Mouse (Mus musculus): Measurements from ENCODE around the gene Kat2a. TPM values are rescaled to one million over a fixed set of nuclear protein-coding genes. Genes with fewer than 3 reads are reported as not detected.
A peak's percentile ranks its signal among the peaks of the same experiment; 100 is the strongest.

The Kat2a gene
- polyA plus RNA-seq, 1 experiment from 2014 or later: 50.6 TPM

DNA sequence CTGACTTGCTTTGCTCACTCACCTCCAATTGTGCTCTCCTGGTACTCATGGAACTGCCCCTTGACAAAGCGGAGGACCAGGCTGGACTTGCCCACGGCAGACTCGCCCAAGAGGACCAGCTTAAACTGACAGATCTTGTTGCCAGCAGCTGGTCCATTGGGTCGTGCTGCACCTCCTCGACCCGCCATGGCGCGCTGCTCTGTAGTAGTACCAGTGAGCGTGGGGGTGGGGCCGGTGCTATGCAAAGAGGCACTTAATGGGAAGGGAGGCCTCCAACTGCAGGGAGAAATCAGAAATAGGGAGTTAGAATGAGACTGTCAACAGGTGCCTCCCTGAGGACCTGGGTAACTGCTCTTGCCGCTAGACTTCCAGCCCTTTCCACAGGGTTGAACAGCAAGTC, 7.6 kb upstream of the Kat2a start:
- WGBS: 78% methylated on average over 11 of the region's 11 CpGs
- Histone ChIP-seq H3K9me3 (ENCODE audit: control insufficient read depth, low read length) (no peaks in the 10 kb centered on the region), H3K4me3 (ENCODE audit: low read depth, low read length) (no peak overlapping the region), H3K27ac (replicated peaks; ENCODE audit: low read depth, low read length) (no peak overlapping the region), H3K4me1 (ENCODE audit: control insufficient read depth, insufficient read depth, low read length) (peaks cover 2% of the 10 kb centered on the region; the same call in 1 of the 2 replicates), H3K36me3 (ENCODE audit: control insufficient read depth, insufficient read depth, low read length) (peaks cover 47% of the 10 kb centered on the region), H3K27me3 (replicated peaks; ENCODE audit: control insufficient read depth, insufficient read depth, low read length) (no peaks in the 10 kb centered on the region), H3K9ac (ENCODE audit: low read depth, low read length) (no peak overlapping the region), H3K4me2 (ENCODE audit: low read depth, low read length) (no peak overlapping the region)
- ATAC-seq (ENCODE audit: low read depth) (no peak), DNase-seq (ENCODE audit: low spot score) (no peak)

DNA sequence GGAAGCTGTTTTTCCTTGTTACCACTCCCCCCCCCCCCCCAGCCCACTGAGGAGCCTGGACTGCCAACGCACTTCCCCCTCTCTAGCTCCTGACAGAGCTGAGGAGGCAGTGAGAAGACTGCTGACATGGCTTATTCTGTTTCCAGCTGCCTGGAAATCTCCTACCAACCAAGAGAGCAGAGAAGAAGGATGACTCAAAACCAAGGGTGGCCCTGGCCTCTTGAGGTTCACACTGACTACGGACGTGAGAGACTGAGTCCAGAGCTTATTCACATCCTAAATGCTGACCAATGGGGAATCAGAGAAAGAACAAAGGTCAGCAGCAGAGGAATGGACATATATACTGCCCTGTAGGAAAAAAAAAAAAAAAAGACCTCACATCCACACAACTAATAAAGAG, 7.0 kb upstream of the Kat2a start:
- no peak overlapping the region; the same call in 1 of the 2 replicates for H3K27ac ChIP-seq (replicated peaks; ENCODE audit: low read depth, low read length)
- H3K27me3 ChIP-seq (replicated peaks; ENCODE audit: control insufficient read depth, insufficient read depth, low read length): no peaks in the 10 kb centered on the region
- H3K9me3 ChIP-seq (ENCODE audit: control insufficient read depth, low read length): no peaks in the 10 kb centered on the region
- H3K4me1 ChIP-seq (ENCODE audit: control insufficient read depth, insufficient read depth, low read length): peaks cover 2% of the 10 kb centered on the region
- no peak for ATAC-seq (ENCODE audit: low read depth)
- 78% methylated on average over 3 of the region's 3 CpGs for WGBS
- peaks cover 47% of the 10 kb centered on the region for H3K36me3 ChIP-seq (ENCODE audit: control insufficient read depth, insufficient read depth, low read length)
- H3K4me3 ChIP-seq (ENCODE audit: low read depth, low read length): no peak overlapping the region
- no peak overlapping the region for H3K4me2 ChIP-seq (ENCODE audit: low read depth, low read length)
- no peak overlapping the region for H3K9ac ChIP-seq (ENCODE audit: low read depth, low read length)
- DNase-seq (ENCODE audit: low spot score): no peak

DNA sequence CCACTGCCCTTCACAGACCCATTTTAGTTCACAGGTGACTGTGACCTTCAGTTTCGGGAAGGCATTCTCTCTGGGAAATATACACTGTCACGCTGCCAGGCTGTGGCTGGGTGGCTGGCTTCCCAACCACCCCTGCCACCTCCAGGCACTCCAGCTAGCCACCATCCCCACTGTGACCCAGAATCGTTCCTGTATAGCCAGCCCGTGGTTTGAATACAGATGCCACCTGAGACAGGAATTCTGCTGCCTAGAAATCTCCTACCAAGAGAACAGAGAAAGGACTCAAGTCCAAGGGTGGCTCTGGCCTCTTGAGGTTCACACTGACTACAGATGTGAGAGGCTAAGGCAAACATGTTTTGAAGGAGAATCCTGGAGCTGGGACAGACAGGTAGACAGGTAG, 6.6 kb upstream of the Kat2a start:
- Histone ChIP-seq H3K27ac (replicated peaks; ENCODE audit: low read depth, low read length) (peak overlapping the region; percentile 44; the same call in 1 of the 2 replicates), H3K9me3 (ENCODE audit: control insufficient read depth, low read length) (no peaks in the 10 kb centered on the region), H3K4me3 (ENCODE audit: low read depth, low read length) (no peak overlapping the region), H3K9ac (ENCODE audit: low read depth, low read length) (no peak overlapping the region), H3K36me3 (ENCODE audit: control insufficient read depth, insufficient read depth, low read length) (peaks cover 47% of the 10 kb centered on the region), H3K4me1 (ENCODE audit: control insufficient read depth, insufficient read depth, low read length) (peaks cover 6% of the 10 kb centered on the region), H3K27me3 (replicated peaks; ENCODE audit: control insufficient read depth, insufficient read depth, low read length) (no peaks in the 10 kb centered on the region), H3K4me2 (ENCODE audit: low read depth, low read length) (no peak overlapping the region)
- no peak for ATAC-seq (ENCODE audit: low read depth)
- DNase-seq (ENCODE audit: low spot score): no peak
- 85% methylated on average over 4 of the region's 4 CpGs for WGBS

DNA sequence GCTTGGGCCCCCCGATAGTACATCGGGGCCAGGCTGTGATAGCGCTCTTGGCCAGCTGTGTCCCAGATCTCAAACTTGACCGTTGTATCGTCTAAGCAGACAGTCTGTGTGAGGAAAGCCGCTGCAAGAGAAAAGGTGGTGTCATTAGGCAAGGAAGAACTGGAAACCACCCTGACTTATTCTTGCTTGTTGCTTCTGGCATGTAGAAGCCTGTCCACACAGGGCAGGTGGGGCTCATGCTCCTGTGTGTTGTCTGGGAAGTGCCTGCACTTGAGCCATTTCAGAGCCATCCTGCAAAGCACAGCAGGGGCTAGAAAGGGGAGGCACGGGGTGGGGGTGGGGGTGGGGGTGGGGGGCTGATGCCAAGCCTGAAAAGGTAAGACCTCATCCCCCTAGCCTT, 6.2 kb upstream of the Kat2a start:
- WGBS: 87% methylated on average over 7 of the region's 7 CpGs
- Histone ChIP-seq H3K27me3 (replicated peaks; ENCODE audit: control insufficient read depth, insufficient read depth, low read length) (no peaks in the 10 kb centered on the region), H3K27ac (replicated peaks; ENCODE audit: low read depth, low read length) (peak overlapping the region; percentile 44; the same call in 1 of the 2 replicates), H3K9ac (ENCODE audit: low read depth, low read length) (no peak overlapping the region), H3K4me3 (ENCODE audit: low read depth, low read length) (no peak overlapping the region), H3K4me2 (ENCODE audit: low read depth, low read length) (no peak overlapping the region), H3K36me3 (ENCODE audit: control insufficient read depth, insufficient read depth, low read length) (peaks cover 47% of the 10 kb centered on the region), H3K4me1 (ENCODE audit: control insufficient read depth, insufficient read depth, low read length) (peaks cover 10% of the 10 kb centered on the region), H3K9me3 (ENCODE audit: control insufficient read depth, low read length) (no peaks in the 10 kb centered on the region)
- ATAC-seq (ENCODE audit: low read depth): no peak
- peak; percentile 54 for DNase-seq (ENCODE audit: low spot score)

DNA sequence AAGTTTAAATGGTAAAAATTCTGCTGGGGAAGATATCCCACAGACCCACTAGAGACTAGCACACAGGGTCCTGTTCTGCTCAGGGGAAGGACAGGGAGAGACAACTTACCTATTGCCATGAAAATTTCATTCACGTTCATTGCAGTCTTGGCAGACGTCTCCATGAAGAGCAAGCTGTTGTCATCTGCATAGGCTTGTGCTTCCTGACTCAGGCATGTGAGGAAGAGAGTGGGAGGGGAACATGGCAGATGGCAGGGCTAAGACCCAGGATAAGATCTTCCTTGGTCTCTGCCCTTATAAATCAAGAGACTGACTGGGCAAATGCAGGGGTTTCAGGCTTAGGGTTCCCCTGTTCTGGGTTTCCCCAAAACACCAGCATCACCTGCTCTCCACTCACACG, 4.4 kb upstream of the Kat2a start:
- no peak overlapping the region for H3K9ac ChIP-seq (ENCODE audit: low read depth, low read length)
- 82% methylated on average over 3 of the region's 3 CpGs for WGBS
- ATAC-seq (ENCODE audit: low read depth): no peak

DNA sequence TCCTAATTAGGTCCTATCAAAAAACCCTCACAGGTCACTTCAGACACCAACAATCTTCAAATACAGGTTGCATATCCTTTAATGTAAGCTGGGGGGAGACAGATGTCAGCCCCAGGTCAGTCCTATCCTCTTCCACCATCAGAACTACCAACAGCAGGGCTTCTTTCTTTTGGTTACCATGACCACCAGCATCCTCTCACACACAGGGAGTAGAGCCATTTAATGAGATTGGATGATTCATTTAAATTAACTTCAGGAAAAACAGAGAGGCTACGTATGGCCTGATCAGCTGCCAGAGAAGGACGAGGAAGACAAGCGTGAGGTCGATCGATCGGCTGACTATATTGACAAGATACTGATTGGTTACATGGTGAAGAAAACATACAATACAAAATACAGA, 2.7 kb upstream of the Kat2a start:
- no peak overlapping the region for H3K4me2 ChIP-seq (ENCODE audit: low read depth, low read length)
- no peak for ATAC-seq (ENCODE audit: low read depth)
- H3K9ac ChIP-seq (ENCODE audit: low read depth, low read length): no peak overlapping the region
- peaks cover 54% of the 10 kb centered on the region for H3K36me3 ChIP-seq (ENCODE audit: control insufficient read depth, insufficient read depth, low read length)
- H3K27ac ChIP-seq (replicated peaks; ENCODE audit: low read depth, low read length): no peak overlapping the region
- DNase-seq (ENCODE audit: low spot score): no peak
- 87% methylated on average over 6 of the region's 6 CpGs for WGBS
- no peaks in the 10 kb centered on the region for H3K27me3 ChIP-seq (replicated peaks; ENCODE audit: control insufficient read depth, insufficient read depth, low read length)
- no peaks in the 10 kb centered on the region for H3K9me3 ChIP-seq (ENCODE audit: control insufficient read depth, low read length)
- H3K4me3 ChIP-seq (ENCODE audit: low read depth, low read length): no peak overlapping the region
- peaks cover 26% of the 10 kb centered on the region for H3K4me1 ChIP-seq (ENCODE audit: control insufficient read depth, insufficient read depth, low read length)

More for the DNA sequence above, 4.4 kb upstream of the Kat2a start:
- H3K36me3 ChIP-seq (ENCODE audit: control insufficient read depth, insufficient read depth, low read length): peaks cover 47% of the 10 kb centered on the region
- no peaks in the 10 kb centered on the region for H3K27me3 ChIP-seq (replicated peaks; ENCODE audit: control insufficient read depth, insufficient read depth, low read length)
- DNase-seq (ENCODE audit: low spot score): no peak
- H3K4me1 ChIP-seq (ENCODE audit: control insufficient read depth, insufficient read depth, low read length): peaks cover 22% of the 10 kb centered on the region
- no peak overlapping the region for H3K4me2 ChIP-seq (ENCODE audit: low read depth, low read length)
- no peaks in the 10 kb centered on the region for H3K9me3 ChIP-seq (ENCODE audit: control insufficient read depth, low read length)
- no peak overlapping the region for H3K4me3 ChIP-seq (ENCODE audit: low read depth, low read length)
- no peak overlapping the region for H3K27ac ChIP-seq (replicated peaks; ENCODE audit: low read depth, low read length)

DNA sequence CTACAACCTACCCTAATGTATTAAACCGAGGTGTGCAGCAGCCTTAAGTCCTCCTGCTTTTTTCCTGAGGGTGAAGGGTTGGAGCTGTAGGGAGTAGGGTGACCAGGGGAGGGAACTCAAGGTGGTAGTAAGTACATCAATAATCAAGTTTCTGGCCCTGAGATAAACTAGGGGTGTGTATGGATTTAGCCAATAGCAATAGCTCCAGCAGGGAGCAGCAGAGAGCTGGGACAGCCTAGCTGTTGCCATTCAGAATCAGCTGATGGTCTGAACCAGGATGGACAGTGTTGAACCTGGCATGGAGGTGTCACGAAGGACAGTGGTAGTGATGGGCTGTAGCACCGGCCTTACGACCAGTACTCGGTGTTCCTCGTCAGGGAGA, 2.3 kb upstream of the Kat2a start:
- Histone ChIP-seq H3K36me3 (ENCODE audit: control insufficient read depth, insufficient read depth, low read length) (peaks cover 54% of the 10 kb centered on the region), H3K9me3 (ENCODE audit: control insufficient read depth, low read length) (no peaks in the 10 kb centered on the region), H3K9ac (ENCODE audit: low read depth, low read length) (peak overlapping the region; percentile 59), H3K4me2 (ENCODE audit: low read depth, low read length) (peak overlapping the region; percentile 50), H3K27me3 (replicated peaks; ENCODE audit: control insufficient read depth, insufficient read depth, low read length) (no peaks in the 10 kb centered on the region), H3K4me1 (ENCODE audit: control insufficient read depth, insufficient read depth, low read length) (peaks cover 26% of the 10 kb centered on the region), H3K4me3 (ENCODE audit: low read depth, low read length) (peak overlapping the region; percentile 23; the same call in 1 of the 2 replicates), H3K27ac (replicated peaks; ENCODE audit: low read depth, low read length) (peak overlapping the region; percentile 22)
- 0 out of 2 replicates have a peak, but pooled peaks have one; percentile 20 for ATAC-seq (ENCODE audit: low read depth)
- 45% methylated on average over 6 of the region's 6 CpGs for WGBS
- DNase-seq (ENCODE audit: low spot score): peak; percentile 85

DNA sequence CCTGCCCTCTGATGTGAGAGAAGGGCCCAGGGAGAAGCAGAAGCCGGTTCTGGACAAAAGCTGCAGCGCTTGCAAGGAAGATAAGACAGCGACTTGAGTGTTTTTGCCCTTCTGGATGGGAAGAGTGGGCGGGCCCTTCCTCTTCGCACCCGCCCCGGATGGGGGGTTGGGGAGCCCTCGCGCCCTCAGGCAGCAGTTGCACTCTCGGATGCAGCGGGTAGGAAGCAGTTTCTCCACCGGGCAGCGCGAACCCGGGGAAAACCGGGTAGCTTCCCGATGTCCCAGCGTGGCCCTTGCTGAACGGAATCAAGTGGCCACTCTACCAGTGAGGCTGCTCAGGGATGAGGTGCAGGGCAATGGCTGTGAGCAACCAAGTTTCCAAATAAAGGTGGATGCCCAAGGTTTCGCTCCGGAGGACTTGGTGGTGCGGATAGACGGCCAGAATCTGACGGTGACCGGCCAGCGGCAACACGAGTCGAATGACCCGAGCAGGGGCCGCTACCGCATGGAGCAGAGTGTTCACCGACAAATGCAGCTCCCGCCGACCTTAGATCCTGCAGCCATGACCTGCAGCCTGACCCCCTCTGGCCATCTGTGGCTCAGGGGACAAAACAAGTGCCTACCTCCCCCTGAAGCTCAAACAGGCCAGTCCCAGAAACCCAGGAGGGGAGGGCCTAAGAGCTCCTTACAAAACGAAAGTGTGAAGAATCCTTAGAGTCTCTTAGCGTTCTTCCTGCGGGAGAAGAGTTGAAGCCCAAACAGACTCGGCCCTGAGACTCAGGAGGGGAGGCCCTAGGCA, 1.7 kb upstream of the Kat2a start, which contains the start of gene Hspb9:
Hspb9 (plus strand) TSS at position 116 of the 799 bp plus-strand sequence.
- 9% methylated on average over 38 of the region's 38 CpGs for WGBS

More for the DNA sequence above, 1.7 kb upstream of the Kat2a start, which contains the start of gene Hspb9:
- DNase-seq (ENCODE audit: low spot score) (peak; percentile 79), ATAC-seq (ENCODE audit: low read depth) (no peak)
- H3K9ac ChIP-seq (ENCODE audit: low read depth, low read length): peak within 1 kb of the TSS; percentile 59
- H3K9me3 ChIP-seq (ENCODE audit: control insufficient read depth, low read length): no peaks in the 10 kb centered on the region
- peaks cover 26% of the 10 kb centered on the region for H3K4me1 ChIP-seq (ENCODE audit: control insufficient read depth, insufficient read depth, low read length)
- peak within 1 kb of the TSS; percentile 99 for H3K4me3 ChIP-seq (ENCODE audit: low read depth, low read length)
- H3K36me3 ChIP-seq (ENCODE audit: control insufficient read depth, insufficient read depth, low read length): peaks cover 54% of the 10 kb centered on the region
- peak within 1 kb of the TSS; percentile 22 for H3K27ac ChIP-seq (replicated peaks; ENCODE audit: low read depth, low read length)
- H3K27me3 ChIP-seq (replicated peaks; ENCODE audit: control insufficient read depth, insufficient read depth, low read length): no peaks in the 10 kb centered on the region
- H3K4me2 ChIP-seq (ENCODE audit: low read depth, low read length): peak within 1 kb of the TSS; percentile 73

Data from embryonic facial prominence, embryonic 14.5 days (tissue).